Mouse (Mus musculus) neural tube, postnatal 0 days (tissue): ENCODE measurements around the gene Gm8334. TPM values are rescaled to one million over a fixed set of nuclear protein-coding genes. Genes with fewer than 3 reads are reported as not detected.

Experiments
- polyA plus RNA-seq: library from polyadenylated mRNA; unstranded; fragments of >200 nt; fragmentation: Nextera tagmentation; extraction: Ambion mirVana; gene quantifications from 2 replicates; pipeline ENCODE4 v1.2.1, GENCODE M21; 2015

Gene Gm8334
- polyA plus RNA-seq = not detected in 2 replicates

DNA sequence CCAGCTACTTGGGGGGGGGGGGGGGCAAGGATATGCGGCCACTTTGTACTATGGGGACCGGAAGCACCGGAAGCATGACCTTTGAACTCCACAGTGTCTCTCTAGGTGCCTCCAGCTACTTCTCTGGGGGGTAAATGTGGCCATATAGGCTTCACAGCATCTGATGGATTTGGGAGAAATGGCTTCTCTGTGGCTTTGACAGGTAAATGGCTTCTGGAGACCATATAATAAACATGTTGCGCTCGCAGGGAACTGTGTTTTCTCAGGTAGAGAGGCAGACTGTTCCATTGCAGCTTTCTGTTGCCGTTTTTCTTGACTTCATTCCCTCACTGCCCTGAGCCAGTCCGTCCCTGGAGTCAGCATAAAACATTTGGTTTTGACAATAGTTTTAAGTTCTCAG, at the start of gene Gm8334:
Gene Gm8334 (minus strand): TSS at position 101 of the 400 bp plus-strand sequence.

GRCm38 (mm10) chrX:148663298-148663697, 48.3 kb upstream of the Gm8334 start, which contains the start of gene Gm15127:
Gene Gm15127 (plus strand): TSS chrX:148663598.

Other genes starting within 250 kb of the Gm8334 start
- not detected in 2 replicates for gene Gm15114, start 126.2 kb downstream of the Gm8334 start, polyA plus RNA-seq
- not detected in 2 replicates for gene Gm15127, start 48.4 kb upstream of the Gm8334 start, polyA plus RNA-seq
- gene Luzp4, start 242.5 kb upstream of the Gm8334 start, polyA plus RNA-seq = not detected in 2 replicates